Mouse (Mus musculus) heart, postnatal 0 days (tissue): ENCODE data around the gene Rho. TPM values are rescaled to one million over a fixed set of nuclear protein-coding genes. Genes with fewer than 3 reads are reported as not detected.

ENCODE experiments used
- ATAC-seq: fragments of 200-750 bp; cut with Nextera tagmentation; 2 replicates; pipeline ENCODE4 v1.8.0; 2017; ENCODE audit warnings: low read depth, moderate number of reproducible peaks, moderate library complexity; ENCODE audit not compliant: insufficient read depth
- DNase-seq: peaks from one replicate; pipeline ENCODE4 v3.0.0-alpha.2; 2016; ENCODE audit warnings: low spot score
- H3K27ac ChIP-seq: fragments of 300-500 bp; sonication (generic); 2 replicates; pipeline ENCODE4 v1.5.1; 2014; ENCODE audit warnings: low read depth, mild to moderate bottlenecking
- H3K27me3 ChIP-seq: fragments of 300-500 bp; sonication (generic); 2 replicates; pipeline ENCODE4 v1.6.1; 2014; ENCODE audit warnings: low read length, mixed read lengths; ENCODE audit not compliant: control insufficient read depth, insufficient read depth
- H3K36me3 ChIP-seq: fragments of 300-500 bp; sonication (generic); replicated peaks from 2 replicates; pipeline ENCODE4 v1.6.1; 2014; ENCODE audit warnings: low read length, mixed read lengths; ENCODE audit not compliant: control insufficient read depth, insufficient read depth
- H3K4me1 ChIP-seq: fragments of 300-500 bp; sonication (generic); 2 replicates; pipeline ENCODE4 v1.6.1; 2014; ENCODE audit warnings: antibody characterized with exemption; ENCODE audit not compliant: control insufficient read depth, insufficient read depth
- H3K4me2 ChIP-seq: fragments of 300-500 bp; sonication (generic); 2 replicates; pipeline ENCODE4 v1.6.1; 2014; ENCODE audit warnings: low read depth, mild to moderate bottlenecking, low read length, moderate library complexity
- H3K4me3 ChIP-seq: fragments of 300-500 bp; sonication (generic); 2 replicates; pipeline ENCODE4 v1.5.1; 2014; ENCODE audit warnings: low read depth, low read length
- H3K9ac ChIP-seq: fragments of 300-500 bp; sonication (generic); replicated peaks from 2 replicates; pipeline ENCODE4 v1.6.1; 2014; ENCODE audit warnings: low read depth, low read length, mixed read lengths
- H3K9me3 ChIP-seq: fragments of 300-500 bp; sonication (generic); replicated peaks from 2 replicates; pipeline ENCODE4 v1.6.1; 2016; ENCODE audit warnings: low read length; ENCODE audit not compliant: control insufficient read depth
- CTCF ChIP-seq: IDR thresholded peaks from 2 replicates; pipeline ENCODE4 v1.5.1; 2016; ENCODE audit warnings: antibody characterized with exemption, control low read depth, low read depth
- EP300 ChIP-seq: IDR thresholded peaks from 2 replicates; pipeline ENCODE4 v1.6.1; 2016; ENCODE audit warnings: antibody characterized with exemption, low read depth
- WGBS: fragments of 180-500 bp; shearing (Covaris S2); extraction: QIAGEN DNeasy Blood & Tissue Kit; methylation state at CpG from one replicate; pipeline ENCODE4 v1.1.7; 2014; 5-methylcytosine and 5-hydroxymethylcytosine counted together
- polyA plus RNA-seq: library from polyadenylated mRNA; unstranded; fragments of >200 nt; fragmentation: Nextera tagmentation; extraction: Ambion mirVana; gene quantifications from 2 replicates; pipeline ENCODE4 v1.2.1, GENCODE M21; 2015
- total RNA-seq: library from RNA; depleted of rRNA; stranded (reverse); fragments of >200 nt; gene quantifications from 2 replicates; pipeline ENCODE4 v1.2.3, GENCODE M21; 2014; ENCODE audit warnings: low replicate concordance

Gene Rho
- total and polyA plus RNA-seq, 2 experiments from 2014 or later: 1.3 TPM; not detected in 1

- ATAC-seq (no peak), DNase-seq (no peak)
- H3K27ac ChIP-seq: no peak overlapping the region
- no peak overlapping the region for H3K4me2 ChIP-seq
- WGBS: 82% methylated on average over 5 of the region's 5 CpGs
- H3K9me3 ChIP-seq: no peaks in the 10 kb centered on the region
- no peaks in the 10 kb centered on the region for H3K27me3 ChIP-seq
- H3K36me3 ChIP-seq: peaks cover 47% of the 10 kb centered on the region
- H3K4me1 ChIP-seq: peaks cover 14% of the 10 kb centered on the region
- H3K9ac ChIP-seq: no peak overlapping the region
- no peak overlapping the region for H3K4me3 ChIP-seq
- TF ChIP-seq EP300 (no peak), CTCF (no peak)
These were observed 36.5 kb downstream of the Rho start for GRCm38 (mm10) chr6:115968086-115968485.

GRCm38 (mm10) chr6:115968700-115969099 lies 37.2 kb downstream of the Rho start:
- WGBS: 84% methylated on average over 6 of the region's 6 CpGs
- H3K27ac ChIP-seq: no peak overlapping the region
- no peak overlapping the region for H3K4me2 ChIP-seq
- H3K36me3 ChIP-seq: peaks cover 41% of the 10 kb centered on the region
- H3K4me3 ChIP-seq: no peak overlapping the region
- DNase-seq (no peak), ATAC-seq (no peak)
- H3K27me3 ChIP-seq: no peaks in the 10 kb centered on the region
- no peaks in the 10 kb centered on the region for H3K9me3 ChIP-seq
- peaks cover 14% of the 10 kb centered on the region for H3K4me1 ChIP-seq
- no peak for TF ChIP-seq EP300
- no peak for TF ChIP-seq CTCF
- no peak overlapping the region for H3K9ac ChIP-seq

- TF ChIP-seq CTCF: no peak
- no peak for TF ChIP-seq EP300
- ATAC-seq (no peak), DNase-seq (no peak)
- 68% methylated on average over 9 of the region's 9 CpGs for WGBS
- Histone ChIP-seq H3K27me3 (no peaks in the 10 kb centered on the region), H3K4me2 (no peak overlapping the region), H3K4me3 (no peak overlapping the region), H3K9ac (no peak overlapping the region), H3K9me3 (no peaks in the 10 kb centered on the region), H3K36me3 (peaks cover 37% of the 10 kb centered on the region), H3K4me1 (peaks cover 14% of the 10 kb centered on the region), H3K27ac (no peak overlapping the region)
These were observed 37.6 kb downstream of the Rho start for GRCm38 (mm10) chr6:115969103-115969502.

- no peak overlapping the region; the same call in 1 of the 2 replicates for H3K27ac ChIP-seq
- no peak for TF ChIP-seq CTCF
- no peak for TF ChIP-seq EP300
- WGBS: 81% methylated on average over 4 of the region's 6 CpGs
- peaks cover 40% of the 10 kb centered on the region for H3K36me3 ChIP-seq
- H3K27me3 ChIP-seq: no peaks in the 10 kb centered on the region
- no peaks in the 10 kb centered on the region for H3K9me3 ChIP-seq
- H3K9ac ChIP-seq: no peak overlapping the region
- DNase-seq: no peak
- H3K4me1 ChIP-seq: peaks cover 14% of the 10 kb centered on the region
- no peak overlapping the region for H3K4me2 ChIP-seq
- ATAC-seq: no peak
- H3K4me3 ChIP-seq: no peak overlapping the region
These were observed 38.4 kb downstream of the Rho start for GRCm38 (mm10) chr6:115969952-115970351.

GRCm38 (mm10) chr6:115971273-115972060 lies 39.9 kb downstream of the Rho start:
- WGBS: 29% methylated on average over 13 of the region's 13 CpGs
- DNase-seq: no peak
- peak overlapping the region; percentile 19; the same call in 1 of the 2 replicates for H3K27ac ChIP-seq

More at GRCm38 (mm10) chr6:115971273-115972060, 39.9 kb downstream of the Rho start:
- no peaks in the 10 kb centered on the region for H3K27me3 ChIP-seq
- no peaks in the 10 kb centered on the region for H3K9me3 ChIP-seq
- ATAC-seq: peak; percentile 39
- H3K9ac ChIP-seq: no peak overlapping the region
- H3K36me3 ChIP-seq: peaks cover 44% of the 10 kb centered on the region
- no peak overlapping the region for H3K4me2 ChIP-seq
- TF ChIP-seq EP300 (no peak), CTCF (no peak)
- no peak overlapping the region for H3K4me3 ChIP-seq
- peaks cover 14% of the 10 kb centered on the region for H3K4me1 ChIP-seq
